Mouse (Mus musculus): ENCODE measurements around the gene Tmem120b.

Tmem120b gene

DNA sequence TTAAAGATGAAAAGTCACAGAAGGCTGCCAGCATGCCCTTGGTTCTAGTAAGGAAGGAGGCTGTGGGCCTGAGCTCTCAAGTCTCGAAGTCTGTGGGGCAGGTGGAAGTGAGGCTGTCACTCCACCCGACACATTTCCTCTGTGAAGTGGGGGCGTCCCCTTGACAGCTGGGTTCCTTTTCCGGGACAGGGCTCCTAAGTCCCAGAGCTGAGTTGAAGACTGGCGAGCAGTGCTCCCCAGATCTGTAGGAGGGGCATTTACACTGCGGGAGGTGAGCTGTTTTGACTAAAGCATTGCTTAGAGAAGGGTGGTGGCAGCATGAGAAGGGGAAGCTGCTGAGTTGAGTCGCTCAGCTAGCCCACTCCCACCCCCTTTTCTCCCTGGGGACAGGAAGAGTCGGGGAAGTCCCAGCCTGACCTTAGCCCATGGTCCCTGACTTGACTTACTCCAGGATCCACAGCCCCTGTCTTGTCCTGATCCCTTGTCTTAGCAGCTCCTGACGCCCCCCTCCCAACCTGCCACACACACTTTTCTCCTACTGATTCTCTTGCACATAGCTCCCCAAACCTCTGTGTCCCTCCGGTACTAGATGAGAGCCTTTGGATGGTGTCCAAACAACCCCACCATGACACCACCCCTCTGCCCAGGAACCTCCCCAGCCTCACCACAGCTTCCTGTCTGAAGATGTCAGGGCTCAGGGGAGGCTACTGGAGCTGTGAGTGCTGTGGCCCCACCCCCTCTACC is 60.4 kb downstream of the Tmem120b start:
- peak; percentile 94 for DNase-seq (ENCODE audit: low spot score in 2 of 2)

DNA sequence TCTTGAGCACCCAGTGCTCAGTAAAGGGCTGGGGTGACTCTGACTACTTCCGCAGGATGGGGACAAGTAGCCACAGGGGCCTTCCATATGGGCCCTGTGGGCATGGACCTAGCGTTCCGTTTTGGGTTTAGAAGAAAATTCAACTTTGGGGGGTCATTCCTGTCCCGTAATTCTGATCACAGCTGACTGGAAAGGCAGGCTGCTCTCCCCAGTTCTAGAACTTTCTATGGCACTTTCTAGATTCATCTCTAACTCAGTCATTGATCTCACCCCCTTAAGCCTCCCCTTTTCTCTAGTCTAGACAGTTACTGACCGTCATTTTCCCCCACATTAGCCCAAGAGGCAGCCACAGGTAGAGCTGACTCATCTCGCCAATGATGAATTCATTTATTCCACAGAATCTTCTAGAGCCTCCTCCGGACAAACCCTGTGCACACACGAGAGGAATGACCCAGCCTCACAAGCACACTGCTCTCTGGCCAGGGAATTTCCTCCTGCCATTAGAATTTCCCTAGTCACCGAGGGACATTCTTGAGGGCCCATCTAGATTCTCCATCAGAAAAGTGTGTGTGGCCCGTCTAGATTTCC is 61.0 kb downstream of the Tmem120b start:
- DNase-seq (ENCODE audit: low spot score in 2 of 2) = no peak

DNA sequence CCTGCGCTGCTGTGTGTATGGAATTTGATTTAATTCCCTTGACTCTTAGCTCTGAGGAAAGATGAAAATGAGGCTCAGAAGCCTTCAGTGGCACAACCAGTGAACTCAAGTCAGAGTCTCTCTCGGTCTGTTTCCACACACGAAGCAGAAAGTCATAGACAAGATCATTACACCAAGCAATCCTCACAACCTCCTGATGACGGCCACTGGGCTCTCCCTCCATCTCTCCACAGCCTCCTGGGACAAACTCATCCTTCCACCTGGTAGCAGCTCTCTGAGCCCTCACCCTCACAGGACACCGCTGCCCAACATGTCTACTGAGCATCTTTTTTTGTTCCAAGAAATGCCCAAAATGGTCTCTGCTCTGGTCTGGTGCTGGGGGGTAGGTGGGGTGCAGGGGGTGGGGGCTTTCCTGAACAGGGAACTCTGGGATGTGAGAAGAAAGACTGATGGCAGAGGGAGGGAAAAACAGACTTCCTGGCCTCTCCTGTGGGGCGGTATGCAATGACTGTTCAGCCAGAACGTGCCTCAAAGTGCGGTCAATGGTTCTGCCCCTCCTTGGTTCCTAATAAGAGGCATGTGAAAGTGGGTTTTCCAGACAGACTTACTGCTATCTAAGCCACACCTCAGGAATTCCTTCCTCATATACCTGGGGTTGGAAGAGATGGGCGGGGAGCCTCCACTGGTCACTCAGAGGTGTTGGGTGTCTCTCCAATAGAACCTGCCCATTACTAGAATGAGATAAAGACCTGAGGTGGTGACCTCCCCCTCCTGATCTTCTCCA is 62.0 kb downstream of the Tmem120b start:
- DNase-seq (ENCODE audit: low spot score in 2 of 2) = no peak

DNA sequence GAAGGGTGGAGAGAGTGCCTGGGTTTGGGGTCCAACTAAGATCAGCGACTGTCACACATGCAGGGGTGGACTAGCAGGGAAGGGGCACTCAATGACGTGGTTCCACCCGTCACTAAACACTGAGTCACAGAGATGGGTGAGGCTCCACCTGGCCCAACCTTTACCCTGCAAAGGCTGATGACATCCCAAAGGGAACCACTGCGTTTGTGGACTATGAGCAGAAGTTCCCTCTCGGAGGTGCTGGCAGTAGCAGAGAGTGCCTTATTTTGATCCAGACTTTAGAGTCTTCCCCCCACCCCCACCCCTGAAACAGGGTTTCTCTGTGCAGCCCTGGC is 62.6 kb downstream of the Tmem120b start:
- DNase-seq (ENCODE audit: low spot score in 2 of 2) = no peak

DNA sequence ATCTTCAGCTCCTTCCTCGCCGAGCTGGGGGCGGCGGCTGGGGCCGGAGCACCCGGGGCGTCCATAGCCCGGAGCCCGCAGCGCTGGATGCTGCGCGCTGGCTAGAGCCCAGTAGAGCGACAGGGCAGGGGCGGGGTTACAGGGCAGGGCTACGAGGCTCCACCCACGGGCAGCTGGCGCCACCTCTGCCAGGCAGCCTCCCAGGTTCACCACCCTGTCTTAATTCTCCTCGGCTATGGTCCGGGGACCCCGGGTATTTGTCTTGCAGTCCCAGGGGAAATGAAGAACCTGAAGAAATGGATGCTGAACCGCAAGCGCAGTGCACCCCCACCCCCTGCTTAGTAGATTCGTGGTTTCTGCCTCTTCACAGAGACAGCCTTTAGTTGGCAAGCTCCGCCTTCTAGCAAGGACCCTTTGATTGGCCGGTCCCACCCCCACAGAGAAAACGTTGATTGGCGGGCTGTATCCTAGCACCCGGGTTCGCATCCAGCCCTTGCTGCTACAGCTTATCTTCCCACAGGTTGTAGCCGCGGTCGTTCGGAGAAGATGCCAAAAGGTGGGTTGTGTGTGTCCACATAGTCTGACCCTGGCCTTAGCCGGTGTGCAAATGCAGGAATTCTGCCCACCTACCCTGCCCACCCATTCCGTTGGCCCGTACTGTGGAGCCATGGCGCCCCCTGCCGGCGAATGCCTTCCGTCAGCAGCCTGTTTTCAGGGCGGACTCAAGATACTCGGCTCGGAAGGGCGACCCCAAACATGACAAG is 64.3 kb downstream of the Tmem120b start, which contains the start of gene Rhof:
Gene Rhof (minus strand): TSS at position 385 of the 764 bp plus-strand sequence.
- DNase-seq (ENCODE audit: low spot score in 2 of 2) = peak; percentile 90 to 93

DNA sequence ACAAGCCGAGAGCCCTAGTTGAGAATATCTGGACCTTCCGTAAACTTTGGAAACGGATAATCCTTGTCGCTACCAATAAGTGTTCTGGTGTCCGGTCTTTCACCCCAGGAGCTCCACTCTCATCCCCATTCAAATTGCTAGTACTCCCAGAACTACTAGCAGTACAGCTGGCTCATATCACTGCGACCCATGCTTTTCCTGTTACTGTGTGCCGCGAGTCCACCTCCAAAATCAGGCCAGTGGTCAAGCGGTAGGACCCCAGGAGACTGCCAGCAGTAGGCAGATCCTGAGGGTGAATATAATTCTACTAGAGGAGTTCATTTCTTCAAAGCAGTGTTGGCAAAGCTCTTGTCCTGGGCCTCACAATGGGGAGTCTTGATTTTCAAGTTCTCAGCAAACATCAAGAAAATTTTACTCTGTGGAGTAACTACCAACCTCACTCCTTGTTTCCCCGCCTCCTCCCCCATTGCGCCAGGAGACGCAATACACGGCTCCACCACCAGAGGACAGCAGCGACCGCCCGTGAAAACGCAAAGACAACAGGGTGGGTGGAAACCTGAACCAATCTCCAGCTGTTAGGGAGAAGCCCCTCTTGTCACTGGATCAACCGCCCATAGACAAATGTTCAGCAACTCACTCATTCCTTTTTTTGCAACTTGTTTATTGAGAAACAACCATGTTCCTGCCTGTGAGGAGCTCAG is 65.0 kb downstream of the Tmem120b start:
- DNase-seq (ENCODE audit: low spot score in 2 of 2) = peak; percentile 86 to 90

DNA sequence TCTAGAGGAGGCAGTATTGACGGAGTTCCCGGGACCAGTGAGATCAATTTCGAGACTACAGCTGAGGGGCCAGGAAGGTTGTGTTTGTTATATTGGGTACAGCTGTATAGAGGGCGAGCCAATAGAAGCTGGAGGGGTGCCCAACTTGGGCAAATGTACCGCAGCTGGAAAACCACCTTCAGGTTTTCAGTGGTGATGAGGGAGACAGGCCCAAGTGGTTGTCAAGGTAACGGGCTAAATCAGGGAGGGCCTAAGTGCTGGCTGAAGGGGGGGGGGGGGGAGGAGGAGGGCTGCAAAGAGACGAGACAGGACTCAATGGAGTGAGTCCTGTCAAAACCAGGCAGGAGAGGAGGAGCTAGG is 65.5 kb downstream of the Tmem120b start:
- DNase-seq (ENCODE audit: low spot score in 2 of 2) = no peak

DNA sequence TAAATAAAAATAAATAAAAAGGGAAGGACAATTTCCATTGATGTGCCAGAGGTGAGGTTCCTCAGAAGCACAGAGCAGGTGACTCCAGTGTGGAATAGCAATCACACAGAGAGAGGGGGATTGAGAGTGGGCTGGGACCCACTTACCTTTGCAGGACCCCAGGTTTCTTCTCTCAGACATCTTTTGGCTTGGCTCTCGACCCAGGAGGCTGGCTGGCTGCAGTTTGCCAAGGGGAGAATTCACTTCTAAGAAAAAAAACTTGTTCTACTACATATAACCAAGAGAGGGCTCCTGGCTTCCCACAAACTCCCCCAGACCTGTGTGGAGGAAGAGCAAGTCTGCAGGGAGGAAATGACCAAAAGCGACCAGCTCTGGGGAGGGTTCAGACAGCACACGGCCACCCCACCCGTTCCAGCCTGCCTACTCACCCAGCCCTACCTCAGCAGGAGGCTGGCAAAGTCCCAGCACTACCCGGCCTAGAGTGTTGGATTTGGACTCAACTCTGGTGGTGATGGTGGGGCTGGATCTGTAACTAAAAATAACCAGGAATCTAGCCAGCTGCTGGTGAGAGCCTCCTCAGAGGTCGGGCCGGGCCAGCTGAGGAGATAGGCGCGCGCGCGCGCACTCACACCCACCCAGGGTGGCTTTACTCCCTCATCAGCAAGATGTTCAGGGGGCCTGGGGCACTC is 66.1 kb downstream of the Tmem120b start:
- DNase-seq (ENCODE audit: low spot score in 2 of 2) = no peak

DNA sequence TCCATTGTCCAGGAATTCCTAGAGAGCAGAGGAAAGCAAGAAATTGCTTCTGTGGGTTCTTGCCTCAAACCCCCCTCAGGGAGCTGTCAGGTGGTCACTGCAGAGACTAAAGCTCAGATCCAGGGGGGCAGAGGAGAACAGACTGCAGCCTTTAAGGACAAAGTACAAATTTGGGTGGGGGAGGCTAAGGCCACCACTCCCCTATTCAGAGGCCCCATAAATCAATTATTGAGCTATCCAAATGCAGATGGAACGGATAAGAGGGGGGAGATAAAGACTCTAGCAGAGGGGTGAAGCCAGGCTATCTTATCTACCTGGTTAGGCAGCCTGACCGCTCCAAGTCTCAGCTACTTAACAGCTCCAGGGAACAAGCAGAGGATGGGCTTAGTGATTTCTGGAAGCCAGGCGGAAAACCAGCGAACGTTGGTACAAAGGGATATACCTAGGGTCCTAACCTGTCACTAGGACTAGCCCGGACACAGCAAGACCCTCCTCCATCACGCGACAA is 66.7 kb downstream of the Tmem120b start:
- DNase-seq (ENCODE audit: low spot score in 2 of 2) = no peak

DNA sequence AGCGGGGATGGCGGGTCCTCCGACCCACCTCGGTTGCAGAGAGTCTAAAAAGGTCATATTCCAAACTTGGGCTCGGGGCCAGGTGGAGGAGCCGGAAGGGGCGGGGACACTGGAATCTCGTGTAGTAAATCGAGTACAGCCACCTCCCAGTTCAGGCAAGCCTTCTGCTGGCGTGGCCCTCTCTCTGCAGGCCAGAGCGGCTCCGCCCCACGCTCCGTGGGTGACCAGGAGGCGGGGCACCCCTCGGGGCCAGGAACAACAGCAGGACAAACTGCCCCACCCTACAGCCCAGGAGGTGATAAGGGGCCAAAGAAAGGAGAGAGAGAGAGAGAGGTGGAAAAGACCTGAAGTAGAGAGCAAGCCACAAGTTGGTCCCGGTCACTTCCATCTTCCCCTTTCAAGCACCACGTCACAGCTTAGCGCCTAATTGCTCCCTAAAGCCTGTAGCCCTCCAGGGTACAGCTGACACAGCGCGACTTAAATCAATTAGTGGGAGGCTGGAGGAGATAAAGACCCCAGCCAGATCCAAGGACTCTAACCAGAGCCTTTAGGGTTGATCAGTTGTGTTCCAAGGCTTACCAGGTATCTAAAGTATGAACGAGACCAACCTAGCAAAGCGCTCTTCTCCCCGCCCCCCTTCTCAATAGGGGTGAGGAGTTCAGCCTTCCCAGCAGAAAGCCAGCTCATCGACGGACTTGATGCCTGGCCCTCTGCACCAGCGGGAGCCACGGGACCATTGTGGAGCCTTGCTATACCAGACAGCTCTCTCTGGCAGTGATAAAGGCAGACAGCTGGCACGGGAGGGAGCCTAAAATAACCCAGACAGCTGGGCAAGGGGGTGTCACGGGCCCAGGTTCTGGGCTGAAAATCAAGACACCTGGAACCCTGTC is 67.5 kb downstream of the Tmem120b start:
- DNase-seq (ENCODE audit: low spot score in 2 of 2) = no peak

DNA sequence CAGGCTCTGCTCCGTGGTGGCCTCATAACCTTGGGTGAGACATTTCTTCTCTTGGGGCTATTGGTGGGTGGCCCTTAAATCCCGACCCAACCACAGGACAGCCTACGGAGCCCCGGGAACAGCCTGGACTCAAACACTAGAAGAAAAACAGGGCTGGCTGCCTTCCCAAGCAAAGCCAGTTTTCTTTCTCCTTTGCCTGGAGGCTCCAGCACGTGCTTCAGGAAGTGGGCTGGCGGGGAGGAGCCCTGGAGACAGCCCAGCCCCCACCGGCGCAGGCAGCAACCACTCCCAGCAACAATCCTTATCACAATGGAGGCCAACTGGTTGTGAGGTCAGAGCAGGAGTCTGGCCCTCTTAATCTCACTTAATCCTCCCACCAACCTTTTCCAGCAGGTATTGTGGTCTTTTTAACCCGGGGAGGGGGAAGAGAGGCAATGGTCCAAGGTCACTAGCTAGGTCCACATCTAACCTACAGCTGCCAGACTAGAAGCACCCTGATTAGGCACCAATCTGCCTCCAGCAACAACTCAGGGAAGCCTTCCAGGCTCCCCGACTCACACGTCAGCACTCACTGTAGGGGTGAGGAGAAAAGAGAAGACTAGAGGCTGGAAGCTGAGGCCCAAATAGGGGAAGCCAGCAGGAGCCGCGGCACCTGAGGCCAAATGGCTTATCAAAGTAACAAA is 68.3 kb downstream of the Tmem120b start:
- DNase-seq (ENCODE audit: low spot score in 2 of 2) = no peak

DNA sequence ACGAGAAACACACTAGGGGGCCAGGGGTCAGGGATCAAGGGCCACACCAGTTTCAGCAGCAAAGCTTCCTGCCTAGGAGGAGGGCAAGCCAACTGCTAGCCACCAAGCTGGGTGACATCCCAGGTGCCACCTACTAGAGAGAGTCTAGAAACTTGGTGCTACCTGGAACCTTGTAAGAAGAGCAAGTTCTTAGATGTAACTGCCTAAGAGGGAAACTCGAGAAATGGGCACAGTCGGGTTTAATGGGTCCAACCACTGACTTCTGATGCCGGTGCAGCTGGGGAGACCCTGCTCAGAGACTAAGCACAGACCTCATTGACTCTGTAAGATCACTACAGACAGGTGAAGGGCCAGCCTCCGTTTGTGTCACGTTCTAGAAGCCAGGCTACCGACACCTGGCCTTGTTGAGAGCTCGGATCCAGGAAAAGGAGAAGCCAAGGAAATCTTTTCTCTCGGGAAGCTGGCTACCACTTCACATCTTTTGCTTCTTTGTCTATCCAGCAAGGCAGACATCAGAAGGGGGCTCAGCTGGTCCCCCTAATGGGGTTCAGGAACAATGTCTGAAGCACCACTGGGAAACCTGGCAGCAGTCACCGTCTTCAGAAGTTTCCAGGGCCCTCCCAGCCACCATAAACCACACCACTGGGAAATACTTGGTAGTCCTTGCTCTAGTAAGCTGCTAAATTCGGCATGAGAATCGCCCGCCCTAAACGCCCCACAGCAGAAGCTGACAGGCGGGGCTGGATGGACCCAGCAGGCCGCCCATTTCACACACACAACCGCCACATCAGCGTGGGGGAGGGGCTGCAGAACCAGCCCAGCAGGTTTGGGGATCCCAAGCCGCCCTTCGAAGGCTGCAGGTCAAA is 69.1 kb downstream of the Tmem120b start:
- DNase-seq (ENCODE audit: low spot score in 2 of 2) = peak; percentile 66 to 81

DNA sequence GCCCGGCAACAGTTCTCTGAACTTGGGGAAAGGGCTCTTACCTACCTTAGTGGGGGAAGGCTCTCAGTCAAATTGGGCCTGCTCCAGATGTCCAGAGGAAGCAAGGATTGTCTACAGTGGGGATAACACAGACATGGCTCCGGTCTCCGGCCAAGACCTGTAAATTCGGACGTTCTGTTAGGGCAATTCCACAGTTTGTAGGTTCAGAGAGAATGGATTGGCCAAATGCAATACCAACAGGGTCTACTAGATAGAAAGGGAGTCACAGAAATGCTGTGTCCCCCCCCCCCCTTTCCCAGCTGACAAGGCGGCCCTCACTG is 69.7 kb downstream of the Tmem120b start:
- DNase-seq (ENCODE audit: low spot score in 2 of 2) = no peak

DNA sequence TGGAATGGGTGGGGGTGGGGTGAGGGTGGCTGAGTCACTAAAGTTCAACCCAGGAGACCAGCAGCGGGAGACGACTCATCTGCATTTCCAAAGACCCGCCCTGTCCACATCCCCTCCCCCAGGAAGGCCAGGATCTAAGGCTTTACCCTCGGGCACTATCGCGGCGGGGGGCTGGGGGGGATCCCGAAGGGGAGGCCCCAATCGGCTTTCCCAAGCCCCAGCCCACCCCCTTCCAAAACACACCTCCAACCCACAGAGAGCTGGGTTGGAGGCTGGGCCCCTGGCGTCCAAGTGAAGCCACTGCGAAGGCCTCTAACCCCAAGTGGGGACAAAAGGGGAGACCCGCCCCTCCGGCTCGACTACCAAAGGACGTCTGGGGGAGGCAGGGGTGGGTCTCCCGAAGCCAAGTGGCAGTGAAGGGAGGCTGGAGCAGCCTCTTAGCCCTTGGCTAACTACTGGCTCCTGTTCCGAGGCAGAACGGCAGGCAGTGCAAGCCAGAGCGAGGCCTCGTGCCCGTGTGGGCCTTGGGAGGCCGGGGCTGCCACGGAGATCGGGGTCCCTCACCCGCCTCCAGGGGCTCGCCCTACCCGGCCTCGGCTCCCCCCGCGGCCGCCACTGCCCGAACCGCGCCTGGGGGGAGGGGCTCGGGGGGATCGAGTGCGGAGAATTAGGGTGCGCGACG is 70.2 kb downstream of the Tmem120b start:
- DNase-seq (ENCODE audit: low spot score in 2 of 2) = peak in 1 of 2 experiments; percentile 38

DNA sequence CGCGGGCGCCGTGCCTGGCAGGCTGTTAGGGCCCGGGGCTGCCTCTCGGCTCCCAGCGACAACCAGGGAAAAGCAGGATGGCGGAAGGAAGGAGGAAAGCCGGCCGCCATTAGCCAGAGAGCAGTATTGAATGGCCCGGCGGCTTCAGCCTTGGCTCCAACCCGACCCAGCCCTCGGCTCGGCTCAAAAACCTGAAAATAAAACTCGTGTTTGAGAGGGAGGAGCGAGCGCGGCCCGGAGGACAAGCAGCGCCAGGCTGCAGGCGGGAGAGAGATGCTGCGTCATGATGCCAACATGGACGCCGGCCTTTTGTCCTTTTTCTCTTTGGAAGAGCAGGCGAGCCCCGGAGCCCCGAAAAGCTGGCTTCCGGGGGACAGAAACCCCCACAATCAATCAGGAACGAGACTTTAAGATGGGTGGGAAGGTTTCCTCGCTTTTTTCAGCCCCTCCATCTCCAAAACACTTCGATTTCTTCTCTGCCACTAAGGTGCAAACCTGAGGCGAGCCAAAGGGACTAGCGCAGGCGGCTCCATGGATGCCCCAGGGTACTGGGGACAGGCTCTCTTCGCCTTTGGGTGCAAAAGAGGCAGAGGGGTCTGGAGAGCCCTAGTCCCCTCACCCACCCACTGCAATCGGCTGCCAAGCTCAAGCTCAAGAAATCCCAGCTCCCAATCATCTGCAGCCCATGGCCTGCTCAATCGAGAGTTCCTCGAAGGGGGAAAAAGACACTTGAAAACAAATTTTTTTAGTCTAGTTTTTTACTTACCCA is 70.9 kb downstream of the Tmem120b start:
- peak; percentile 71 to 73 for DNase-seq (ENCODE audit: low spot score in 2 of 2)

DNA sequence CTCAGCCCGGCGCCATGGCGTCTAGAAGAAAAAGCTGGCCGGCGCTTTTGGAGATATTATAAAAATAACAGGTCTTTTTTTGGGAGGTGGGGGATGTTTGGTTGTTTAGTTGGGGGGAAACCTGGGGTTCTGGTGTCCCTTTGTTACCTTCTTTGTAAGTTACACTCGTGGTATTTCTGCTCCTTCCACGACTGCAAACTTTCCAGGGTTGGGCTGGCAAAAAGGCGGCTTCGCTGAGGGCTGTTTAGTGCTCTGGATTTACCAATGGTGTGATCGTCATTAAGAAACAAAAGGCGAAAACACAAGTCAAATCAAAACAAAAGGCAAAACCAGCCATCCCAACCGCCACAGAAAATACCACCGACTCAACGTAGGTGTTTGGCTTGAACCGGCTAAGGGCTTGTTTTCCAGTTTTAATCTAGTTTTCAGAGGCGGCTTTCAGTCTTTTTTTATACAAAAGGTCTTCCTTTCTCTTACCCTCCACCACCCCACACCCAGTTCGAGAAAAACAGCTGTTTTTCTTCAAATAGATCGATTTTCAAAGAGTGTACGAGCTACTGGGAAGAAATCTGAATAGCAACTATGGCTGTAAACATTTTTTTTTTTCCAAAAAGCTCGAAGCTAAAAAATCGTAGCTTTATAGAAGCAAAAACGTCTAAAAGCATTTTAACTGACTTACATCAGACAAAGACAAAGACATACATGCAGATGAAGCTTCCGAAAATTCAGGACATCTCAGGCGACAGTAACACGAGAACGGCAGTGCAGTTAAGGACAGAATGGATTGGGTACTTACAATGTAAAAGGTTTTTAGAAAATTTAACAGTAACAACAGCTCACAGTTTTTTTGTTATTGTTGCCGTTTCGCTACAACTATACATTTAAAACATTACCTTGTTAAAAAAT is 71.8 kb downstream of the Tmem120b start:
- no peak for DNase-seq (ENCODE audit: low spot score in 2 of 2)

All from natural killer cell, adult 2 months (primary cell).